ENCODE assay signal across 23 mouse cellular contexts in genomic region chr7:16915461-16916340, GRCm38 (mm10). TPM values are rescaled to one million over a fixed set of nuclear protein-coding genes. Genes with fewer than 3 reads are reported as not detected.
DNase-seq lines count a peak whose midpoint lies in the region; TF ChIP-seq lines count a peak whose summit lies in the region.
"Had no signal": no experiment of that assay in that cellular context is flagged by ENCODE, and none has a peak within 500 bp of the region (broad histone marks: within the 10 kb centered on the region; RNA-seq: fewer than 3 reads in every experiment).

No protein-coding gene starts in this region.

- H3K36me3 ChIP-seq in E14TG2a.4 (ENCODE audit: insufficient read depth, low read length), result peaks cover 59% of the 10 kb centered on the region

- TF ChIP-seq CTCF in E14TG2a.4 (conservative IDR thresholded peaks at IDR 0.05; ENCODE audit: low read length), result no peak

- H3K4me1 ChIP-seq in E14TG2a.4 (replicated peaks; ENCODE audit: low read depth, low read length), result peaks cover 64% of the 10 kb centered on the region

- no peaks in the 10 kb centered on the region for H3K9me3 ChIP-seq in E14TG2a.4 (ENCODE audit: low read length)
- H3K9me3 ChIP-seq: embryonic facial prominence, embryonic 12.5 days; limb, embryonic 10.5 days; limb, embryonic 15.5 days; liver, embryonic 13.5 days; megakaryocyte, embryonic 14.5 days; midbrain, embryonic 12.5 days had no signal

- intact Hi-C loops in heart, postnatal 14 days (cut with DNase I), result loop anchor here (10.0 kb wide), 1 partner anchor 291 kb away; no protein-coding TSS in a partner anchor

- no peaks in the 10 kb centered on the region for H3K27me3 ChIP-seq in E14TG2a.4 (ENCODE audit: insufficient read depth, low read length)
- H3K27me3 ChIP-seq: embryonic facial prominence, embryonic 12.5 days; limb, embryonic 15.5 days; liver, embryonic 13.5 days; megakaryocyte, embryonic 14.5 days; midbrain, embryonic 12.5 days had no signal

- 0 out of 2 replicates have a peak overlapping the region, but pooled peaks have one; percentile 13 for H3K4me3 ChIP-seq in E14TG2a.4 (replicated peaks; ENCODE audit: low read length)
- H3K4me3 ChIP-seq: embryonic facial prominence, embryonic 12.5 days; limb, embryonic 10.5 days; limb, embryonic 15.5 days; liver, embryonic 13.5 days; megakaryocyte, embryonic 14.5 days; midbrain, embryonic 12.5 days had no signal

- DNase-seq in cerebellum, adult 9-10 months, result peak; percentile 66
- no peak for DNase-seq in cerebellum, adult 11 months
- DNase-seq in heart, adult 11 months, result peak; percentile 92
- no peak for DNase-seq in heart, postnatal 14 days
- DNase-seq in cerebellum, postnatal 25 days, result peak; percentile 46 to 51
- DNase-seq in right cerebral cortex, postnatal 4 days, result no peak
- DNase-seq: embryo, embryonic 11 days; gastrocnemius, postnatal 25 days; kidney, adult 8-10 months; kidney, postnatal 4 days; layer of hippocampus, adult 9-11 months; liver, embryonic 13.5 days; lung, adult 18-20 months; right cerebral cortex, postnatal 25 days; spleen, adult 18-20 months; thymus, postnatal 25 days had no signal

RNA-seq across cellular contexts. Expression of gene Calm3, which starts 8.2 kb away (rescaled TPM):
- total RNA-seq in heart, postnatal 14 days (2021), result 100 to 1,000 TPM; 228 to 250 TPM

RNA-seq across cellular contexts. Expression of gene Ptgir, which starts 9.4 kb away (rescaled TPM):
- 1 to 10 TPM; 1.4 to 1.6 TPM for total RNA-seq in heart, postnatal 14 days (2021)

RNA-seq across cellular contexts. Expression of gene Gng8, which starts 24.1 kb away (rescaled TPM):
- total RNA-seq in heart, postnatal 14 days (2021), result under 1 TPM; 0.81 to 0.98 TPM
- total RNA-seq: gastrocnemius, postnatal 25 days; neutrophil, adult 5-6 weeks had no signal

RNA-seq across cellular contexts. Expression of gene Pnmal2, which starts 28.8 kb away (rescaled TPM):
- total RNA-seq in heart, postnatal 14 days (2021), result 1 to 10 TPM; 3.6 to 4.0 TPM
- total RNA-seq: neutrophil, adult 5-6 weeks had no signal

RNA-seq across cellular contexts. Expression of gene Dact3, which starts 40.6 kb away (rescaled TPM):
- total RNA-seq in heart, postnatal 14 days (2021), result 10 to 100 TPM; 18.6 to 19.0 TPM

Comparison
In these comparisons a context has a peak if more than half of its experiments do, and no peak if none do; other contexts are left out.
1. DNase-seq: peak in cerebellum, adult 9-10 months (single experiment), heart, adult 11 months (single experiment) and cerebellum, postnatal 25 days (2 of 2); none in cerebellum, adult 11 months (single experiment), heart, postnatal 14 days (0 of 2) and right cerebral cortex, postnatal 4 days (single experiment).